Mouse (Mus musculus) forebrain, embryonic 11.5 days (tissue): Measurements from ENCODE around the gene Syne2. TPM values are rescaled to one million over a fixed set of nuclear protein-coding genes. Genes with fewer than 3 reads are reported as not detected.
A peak's percentile ranks its signal among the peaks of the same experiment; 100 is the strongest.
"Not testable (repeated sequence)": the region's sequence is repeated elsewhere in the genome, so short reads cannot be mapped to it uniquely, and the experiment has no call there.

Source experiments
- ATAC-seq: fragments of 200-750 bp; cut with Nextera tagmentation; replicated peaks from 2 replicates; pipeline ENCODE4 v1.8.0; 2017; ENCODE audit warnings: moderate TSS enrichment; ENCODE audit not compliant: low FRiP score
- DNase-seq: peaks from one replicate; pipeline ENCODE4 v3.0.0-alpha.2; 2017; ENCODE audit warnings: low spot score
- H3K27ac ChIP-seq: fragments of 300-500 bp; sonication (generic); 2 replicates; pipeline ENCODE4 v1.5.1; 2014; ENCODE audit warnings: low read depth, low read length
- H3K27me3 ChIP-seq: fragments of 300-500 bp; sonication (generic); 2 replicates; pipeline ENCODE4 v1.6.1; 2014; ENCODE audit warnings: mild to moderate bottlenecking, low read length, mixed read lengths; ENCODE audit not compliant: control insufficient read depth, insufficient read depth
- H3K36me3 ChIP-seq: fragments of 300-500 bp; sonication (generic); 2 replicates; pipeline ENCODE4 v1.6.1; 2014; ENCODE audit warnings: mild to moderate bottlenecking, low read length, moderate library complexity, mixed read lengths; ENCODE audit not compliant: control insufficient read depth, insufficient read depth
- H3K4me1 ChIP-seq: fragments of 300-500 bp; sonication (generic); replicated peaks from 2 replicates; pipeline ENCODE4 v1.6.1; 2014; ENCODE audit warnings: low read length, mixed read lengths; ENCODE audit not compliant: control insufficient read depth, insufficient read depth
- H3K4me2 ChIP-seq: fragments of 300-500 bp; sonication (generic); 2 replicates; pipeline ENCODE4 v1.6.1; 2014; ENCODE audit warnings: low read depth, mild to moderate bottlenecking, low read length, moderate library complexity, mixed read lengths; ENCODE audit not compliant: severe bottlenecking
- H3K4me3 ChIP-seq: fragments of 300-500 bp; sonication (generic); 2 replicates; pipeline ENCODE4 v1.5.1; 2014; ENCODE audit warnings: low read depth, low read length
- H3K9ac ChIP-seq: fragments of 300-500 bp; sonication (generic); 2 replicates; pipeline ENCODE4 v1.6.1; 2014; ENCODE audit warnings: low read length
- H3K9me3 ChIP-seq: fragments of 300-500 bp; sonication (generic); 2 replicates; pipeline ENCODE4 v1.6.1; 2016; ENCODE audit warnings: low read length, mixed read lengths; ENCODE audit not compliant: control insufficient read depth
- WGBS: fragments of 180-500 bp; shearing (Covaris S2); extraction: QIAGEN DNeasy Blood & Tissue Kit; methylation state at CpG from one replicate; pipeline ENCODE4 v1.1.7; 2014; 5-methylcytosine and 5-hydroxymethylcytosine counted together
- polyA plus RNA-seq: library from polyadenylated mRNA; unstranded; fragments of >200 nt; fragmentation: Nextera tagmentation; extraction: Ambion mirVana; gene quantifications from 2 replicates; pipeline ENCODE4 v1.2.1, GENCODE M21; 2014

The Syne2 gene
- 117 and 127 TPM in 2 replicates for polyA plus RNA-seq

- no peaks in the 10 kb centered on the region for H3K27me3 ChIP-seq
- ATAC-seq (peak; percentile 96), DNase-seq (peak; percentile 94)
- no peaks in the 10 kb centered on the region for H3K36me3 ChIP-seq
- peaks cover 15% of the 10 kb centered on the region for H3K4me1 ChIP-seq
- H3K27ac ChIP-seq, result peak within 1 kb of the TSS; percentile 81
- peak within 1 kb of the TSS; percentile 74 for H3K4me2 ChIP-seq
- under 1% methylated on average over 50 of the region's 54 CpGs for WGBS
- H3K9me3 ChIP-seq, result no peaks in the 10 kb centered on the region
- peak within 1 kb of the TSS; percentile 98 for H3K9ac ChIP-seq
- H3K4me3 ChIP-seq, result peak within 1 kb of the TSS; percentile 91
Measured at GRCm38 (mm10) chr12:75817959-75818452, at the start of gene Syne2. TSS of gene Syne2 (plus strand) at chr12:75818134.

- ATAC-seq (no peak), DNase-seq (no peak)
- no peak overlapping the region for H3K4me3 ChIP-seq
- WGBS, result 70% methylated on average over 3 of the region's 3 CpGs
- no peak overlapping the region for H3K4me2 ChIP-seq
- no peaks in the 10 kb centered on the region for H3K4me1 ChIP-seq
- no peaks in the 10 kb centered on the region for H3K9me3 ChIP-seq
- no peaks in the 10 kb centered on the region for H3K36me3 ChIP-seq
- H3K27ac ChIP-seq, result no peak overlapping the region
- H3K9ac ChIP-seq, result no peak overlapping the region
- H3K27me3 ChIP-seq, result no peaks in the 10 kb centered on the region
Measured at GRCm38 (mm10) chr12:75771410-75771809, 46.5 kb upstream of the Syne2 start.

- WGBS, result 30% methylated on average over 3 of the region's 3 CpGs
- H3K9me3 ChIP-seq, result no peaks in the 10 kb centered on the region
- no peak overlapping the region for H3K4me2 ChIP-seq
- H3K36me3 ChIP-seq, result no peaks in the 10 kb centered on the region
- ATAC-seq (no peak), DNase-seq (peak; percentile 74)
- no peak overlapping the region for H3K27ac ChIP-seq
- H3K27me3 ChIP-seq, result no peaks in the 10 kb centered on the region
- H3K4me3 ChIP-seq, result no peak overlapping the region
- H3K9ac ChIP-seq, result no peak overlapping the region
- H3K4me1 ChIP-seq, result no peaks in the 10 kb centered on the region
Measured at GRCm38 (mm10) chr12:75772424-75773034, 45.4 kb upstream of the Syne2 start.

GRCm38 (mm10) chr12:75781445-75781844 is 36.5 kb upstream of the Syne2 start:
- DNase-seq (no peak), ATAC-seq (no peak)
- H3K9me3 ChIP-seq, result no peaks in the 10 kb centered on the region
- H3K27ac ChIP-seq, result no peak overlapping the region
- no peaks in the 10 kb centered on the region for H3K27me3 ChIP-seq
- H3K4me1 ChIP-seq, result no peaks in the 10 kb centered on the region
- no peak overlapping the region for H3K9ac ChIP-seq
- no peak overlapping the region for H3K4me2 ChIP-seq
- no peaks in the 10 kb centered on the region for H3K36me3 ChIP-seq
- no peak overlapping the region for H3K4me3 ChIP-seq

- Histone ChIP-seq H3K27me3 (no peaks in the 10 kb centered on the region), H3K4me1 (no peaks in the 10 kb centered on the region), H3K4me3 (no peak overlapping the region), H3K9ac (no peak overlapping the region), H3K9me3 (no peaks in the 10 kb centered on the region), H3K4me2 (no peak overlapping the region), H3K27ac (no peak overlapping the region), H3K36me3 (no peaks in the 10 kb centered on the region)
- no peak for ATAC-seq
- DNase-seq, result no peak
- 88% methylated on average over 7 of the region's 7 CpGs for WGBS
Measured at GRCm38 (mm10) chr12:75781995-75782394, 35.9 kb upstream of the Syne2 start.

- ATAC-seq (no peak), DNase-seq (no peak)
- WGBS, result 92% methylated on average over 2 of the region's 2 CpGs
- Histone ChIP-seq H3K9me3 (no peaks in the 10 kb centered on the region), H3K4me1 (no peaks in the 10 kb centered on the region), H3K27ac (no peak overlapping the region), H3K27me3 (no peaks in the 10 kb centered on the region), H3K36me3 (no peaks in the 10 kb centered on the region), H3K4me3 (no peak overlapping the region), H3K9ac (no peak overlapping the region), H3K4me2 (no peak overlapping the region)
Measured at GRCm38 (mm10) chr12:75784271-75784751, 33.6 kb upstream of the Syne2 start.

GRCm38 (mm10) chr12:75786681-75787080 is 31.3 kb upstream of the Syne2 start:
- not testable (repeated sequence) for H3K27me3 ChIP-seq, H3K27ac ChIP-seq, H3K36me3 ChIP-seq, H3K9ac ChIP-seq, ATAC-seq, DNase-seq, H3K4me2 ChIP-seq, H3K9me3 ChIP-seq, H3K4me3 ChIP-seq, H3K4me1 ChIP-seq
- WGBS, result 6% methylated on average over 2 of the region's 2 CpGs

- Histone ChIP-seq H3K36me3 (no peaks in the 10 kb centered on the region), H3K9ac (no peak overlapping the region), H3K27me3 (no peaks in the 10 kb centered on the region), H3K4me2 (no peak overlapping the region), H3K4me3 (no peak overlapping the region), H3K27ac (no peak overlapping the region), H3K9me3 (no peaks in the 10 kb centered on the region), H3K4me1 (no peaks in the 10 kb centered on the region)
- ATAC-seq (no peak), DNase-seq (no peak)
- 77% methylated on average over 4 of the region's 4 CpGs for WGBS
Measured at GRCm38 (mm10) chr12:75789451-75789850, 28.5 kb upstream of the Syne2 start.

GRCm38 (mm10) chr12:75794527-75794926 is 23.4 kb upstream of the Syne2 start:
- Histone ChIP-seq H3K9me3 (no peaks in the 10 kb centered on the region; the same call in 1 of the 2 replicates), H3K36me3 (no peaks in the 10 kb centered on the region), H3K4me3 (no peak overlapping the region), H3K27me3 (no peaks in the 10 kb centered on the region), H3K27ac (no peak overlapping the region), H3K4me2 (no peak overlapping the region), H3K4me1 (no peaks in the 10 kb centered on the region), H3K9ac (no peak overlapping the region)
- WGBS, result 82% methylated on average over 4 of the region's 4 CpGs
- DNase-seq (no peak), ATAC-seq (no peak)
